Mouse (Mus musculus): ENCODE results near the gene Rab11b. TPM values are rescaled to one million over a fixed set of nuclear protein-coding genes. Genes with fewer than 3 reads are reported as not detected.

Gene Rab11b
- polyA plus RNA-seq, 1 experiment from 2014 or later: 351 TPM

- H3K9ac ChIP-seq (replicated peaks): no peak overlapping the region
- H3K4me1 ChIP-seq (replicated peaks): peaks cover 4% of the 10 kb centered on the region; the same call in 1 of the 2 replicates
- H3K9me3 ChIP-seq: 0 out of 2 replicates have a peak, but pooled peaks cover 3% of the 10 kb centered on the region
- H3K4me3 ChIP-seq (replicated peaks): no peak overlapping the region
- no peak overlapping the region for H3K27ac ChIP-seq
- H3K36me3 ChIP-seq: peaks cover 17% of the 10 kb centered on the region
- H3K4me2 ChIP-seq: no peak overlapping the region
- WGBS: 81% methylated on average over 5 of the region's 5 CpGs
- ATAC-seq (ENCODE audit: insufficient number of reproducible peaks, insufficient read depth, low FRiP score, low TSS enrichment, low read depth): no peak
- no peaks in the 10 kb centered on the region for H3K27me3 ChIP-seq
Measured at GRCm38 (mm10) chr17:33713271-33713670, 47.1 kb downstream of the Rab11b start.

DNA sequence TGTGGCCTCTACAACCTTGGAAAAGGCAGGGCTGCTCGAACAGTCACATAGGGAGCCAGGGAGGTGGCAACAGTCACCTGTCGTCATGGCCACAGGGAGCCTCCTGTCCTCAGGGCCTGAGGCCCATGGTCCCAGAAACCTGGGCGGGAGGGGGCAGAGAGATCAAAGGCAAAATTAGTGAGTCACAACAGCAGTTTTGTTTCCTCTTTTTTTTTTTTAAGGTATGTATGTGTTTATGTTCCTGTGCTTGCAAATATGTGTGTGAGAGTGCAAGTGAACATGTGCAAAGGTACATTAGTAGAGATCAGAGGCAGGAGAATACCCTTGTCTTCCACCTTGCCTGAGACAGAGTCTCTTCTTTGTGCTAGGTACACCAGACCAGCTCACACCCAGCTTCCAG lies 50.5 kb downstream of the Rab11b start:
- Histone ChIP-seq H3K36me3 (peaks cover 43% of the 10 kb centered on the region), H3K4me2 (no peak overlapping the region), H3K9me3 (0 out of 2 replicates have a peak, but pooled peaks cover 3% of the 10 kb centered on the region), H3K4me3 (replicated peaks) (no peak overlapping the region), H3K27me3 (no peaks in the 10 kb centered on the region), H3K27ac (no peak overlapping the region), H3K4me1 (replicated peaks) (no peaks in the 10 kb centered on the region), H3K9ac (replicated peaks) (no peak overlapping the region)
- 86% methylated on average over 3 of the region's 3 CpGs for WGBS
- ATAC-seq (ENCODE audit: insufficient number of reproducible peaks, insufficient read depth, low FRiP score, low TSS enrichment, low read depth): no peak

- Histone ChIP-seq H3K9ac (replicated peaks) (no peak overlapping the region), H3K4me1 (replicated peaks) (no peaks in the 10 kb centered on the region), H3K27ac (no peak overlapping the region), H3K4me2 (no peak overlapping the region), H3K4me3 (replicated peaks) (no peak overlapping the region), H3K9me3 (no peaks in the 10 kb centered on the region), H3K27me3 (no peaks in the 10 kb centered on the region), H3K36me3 (peaks cover 49% of the 10 kb centered on the region)
- WGBS: 85% methylated on average over 9 of the region's 9 CpGs
- no peak for ATAC-seq (ENCODE audit: insufficient number of reproducible peaks, insufficient read depth, low FRiP score, low TSS enrichment, low read depth)
Measured at GRCm38 (mm10) chr17:33703091-33703490, 57.2 kb downstream of the Rab11b start.

- H3K27ac ChIP-seq: no peak overlapping the region
- H3K9me3 ChIP-seq: no peaks in the 10 kb centered on the region
- H3K4me1 ChIP-seq (replicated peaks): no peaks in the 10 kb centered on the region
- no peak overlapping the region for H3K4me2 ChIP-seq
- 77% methylated on average over 1 of the region's 1 CpGs for WGBS
- no peak overlapping the region for H3K4me3 ChIP-seq (replicated peaks)
- H3K27me3 ChIP-seq: no peaks in the 10 kb centered on the region
- H3K36me3 ChIP-seq: peaks cover 51% of the 10 kb centered on the region
- no peak for ATAC-seq (ENCODE audit: insufficient number of reproducible peaks, insufficient read depth, low FRiP score, low TSS enrichment, low read depth)
- H3K9ac ChIP-seq (replicated peaks): no peak overlapping the region
Measured at GRCm38 (mm10) chr17:33702178-33702577, 58.2 kb downstream of the Rab11b start.

DNA sequence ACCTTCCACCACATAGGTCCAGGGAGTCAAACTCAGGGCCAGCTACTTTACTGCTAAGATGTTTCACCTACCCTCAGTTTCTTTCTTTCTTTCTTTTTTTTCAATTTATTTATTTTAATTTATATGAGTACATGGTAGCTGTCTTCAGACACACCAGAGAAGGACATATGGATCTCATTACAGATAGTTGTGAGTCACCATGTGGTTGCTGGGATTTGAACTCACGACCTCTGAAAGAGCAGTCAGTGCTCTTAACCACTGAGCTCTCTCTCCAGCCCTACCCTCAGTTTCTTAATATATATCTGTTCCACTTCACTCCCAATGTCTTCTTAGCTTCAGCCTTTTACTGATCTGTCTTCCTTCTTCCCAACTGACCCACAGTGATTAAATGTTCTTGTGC lies 64.9 kb downstream of the Rab11b start:
- Histone ChIP-seq H3K27ac (no peak overlapping the region), H3K4me3 (replicated peaks) (no peak overlapping the region), H3K9ac (replicated peaks) (no peak overlapping the region), H3K4me2 (no peak overlapping the region), H3K27me3 (no peaks in the 10 kb centered on the region), H3K4me1 (replicated peaks) (no peaks in the 10 kb centered on the region), H3K9me3 (no peaks in the 10 kb centered on the region), H3K36me3 (peaks cover 54% of the 10 kb centered on the region)
- ATAC-seq (ENCODE audit: insufficient number of reproducible peaks, insufficient read depth, low FRiP score, low TSS enrichment, low read depth): no peak
- WGBS: 72% methylated on average over 1 of the region's 1 CpGs

Other genes starting within 250 kb of the Rab11b start
- 107 and 125 TPM in 2 replicates for gene Adamts10, start 236.3 kb downstream of the Rab11b start, polyA plus RNA-seq (2016; fragmentation: Nextera tagmentation; extraction: Ambion mirVana)
- 1.9 and 2.3 TPM in 2 replicates for gene Myo1f, start 204.8 kb downstream of the Rab11b start, polyA plus RNA-seq (2016; fragmentation: Nextera tagmentation; extraction: Ambion mirVana)
- 40.1 and 40.7 TPM in 2 replicates for gene Zfp414, start 131.4 kb downstream of the Rab11b start, polyA plus RNA-seq (2016; fragmentation: Nextera tagmentation; extraction: Ambion mirVana)
- 0.55 and 0.56 TPM in 2 replicates for gene Pram1, start 122.5 kb downstream of the Rab11b start, polyA plus RNA-seq (2016; fragmentation: Nextera tagmentation; extraction: Ambion mirVana)
- 477 and 517 TPM in 2 replicates for gene Hnrnpm, start 73.7 kb downstream of the Rab11b start, polyA plus RNA-seq (2016; fragmentation: Nextera tagmentation; extraction: Ambion mirVana)
- gene March2, start 41.9 kb downstream of the Rab11b start, polyA plus RNA-seq (2016; fragmentation: Nextera tagmentation; extraction: Ambion mirVana): 39.1 and 39.4 TPM in 2 replicates
- 43.2 and 43.7 TPM in 2 replicates for gene Angptl4, start 21.3 kb upstream of the Rab11b start, polyA plus RNA-seq (2016; fragmentation: Nextera tagmentation; extraction: Ambion mirVana)
- 28.1 and 28.7 TPM in 2 replicates for gene Kank3, start 50.0 kb upstream of the Rab11b start, polyA plus RNA-seq (2016; fragmentation: Nextera tagmentation; extraction: Ambion mirVana)
- 1,001 and 1,020 TPM in 2 replicates for gene Rps28, start 64.0 kb upstream of the Rab11b start, polyA plus RNA-seq (2016; fragmentation: Nextera tagmentation; extraction: Ambion mirVana)
- 458 and 462 TPM in 2 replicates for gene Ndufa7, start 64.0 kb upstream of the Rab11b start, polyA plus RNA-seq (2016; fragmentation: Nextera tagmentation; extraction: Ambion mirVana)
- 66.4 and 73.9 TPM in 2 replicates for gene Cd320, start 82.6 kb upstream of the Rab11b start, polyA plus RNA-seq (2016; fragmentation: Nextera tagmentation; extraction: Ambion mirVana)
- not detected in 2 replicates for gene Gm7029, start 113.3 kb upstream of the Rab11b start, polyA plus RNA-seq (2016; fragmentation: Nextera tagmentation; extraction: Ambion mirVana)
- 6.6 and 7.6 TPM in 2 replicates for gene Kifc1, start 130.1 kb upstream of the Rab11b start, polyA plus RNA-seq (2016; fragmentation: Nextera tagmentation; extraction: Ambion mirVana)
- gene Platr17, start 144.6 kb upstream of the Rab11b start, polyA plus RNA-seq (2016; fragmentation: Nextera tagmentation; extraction: Ambion mirVana): 0.46 and 1.1 TPM in 2 replicates
- 66.2 and 79.3 TPM in 2 replicates for gene Daxx, start 148.9 kb upstream of the Rab11b start, polyA plus RNA-seq (2016; fragmentation: Nextera tagmentation; extraction: Ambion mirVana)
- 21.5 and 23.5 TPM in 2 replicates for gene Tapbp, start 155.4 kb upstream of the Rab11b start, polyA plus RNA-seq (2016; fragmentation: Nextera tagmentation; extraction: Ambion mirVana)
- gene Zbtb22, start 155.4 kb upstream of the Rab11b start, polyA plus RNA-seq (2016; fragmentation: Nextera tagmentation; extraction: Ambion mirVana): 21.8 and 22.4 TPM in 2 replicates
- 61.3 and 64.2 TPM in 2 replicates for gene Rgl2, start 169.0 kb upstream of the Rab11b start, polyA plus RNA-seq (2016; fragmentation: Nextera tagmentation; extraction: Ambion mirVana)
- gene Pfdn6, start 179.8 kb upstream of the Rab11b start, polyA plus RNA-seq (2016; fragmentation: Nextera tagmentation; extraction: Ambion mirVana): 180 and 186 TPM in 2 replicates
- gene Wdr46, start 180.1 kb upstream of the Rab11b start, polyA plus RNA-seq (2016; fragmentation: Nextera tagmentation; extraction: Ambion mirVana): 45.5 and 45.8 TPM in 2 replicates
- gene B3galt4, start 191.0 kb upstream of the Rab11b start, polyA plus RNA-seq (2016; fragmentation: Nextera tagmentation; extraction: Ambion mirVana): 5.0 and 6.8 TPM in 2 replicates
- gene Vps52, start 195.3 kb upstream of the Rab11b start, polyA plus RNA-seq (2016; fragmentation: Nextera tagmentation; extraction: Ambion mirVana): 53.3 and 55.0 TPM in 2 replicates
- 1,388 and 1,510 TPM in 2 replicates for gene Rps18, start 195.5 kb upstream of the Rab11b start, polyA plus RNA-seq (2016; fragmentation: Nextera tagmentation; extraction: Ambion mirVana)
- 4.5 and 5.0 TPM in 2 replicates for gene H2-K1, start 239.8 kb upstream of the Rab11b start, polyA plus RNA-seq (2016; fragmentation: Nextera tagmentation; extraction: Ambion mirVana)